Mouse (Mus musculus): ENCODE results near the gene Hist2h2aa1.
A peak's percentile ranks its signal among the peaks of the same experiment; 100 is the strongest.
"Not testable (repeated sequence)": the region's sequence is repeated elsewhere in the genome, so short reads cannot be mapped to it uniquely, and the experiment has no call there.

The Hist2h2aa1 gene

DNA sequence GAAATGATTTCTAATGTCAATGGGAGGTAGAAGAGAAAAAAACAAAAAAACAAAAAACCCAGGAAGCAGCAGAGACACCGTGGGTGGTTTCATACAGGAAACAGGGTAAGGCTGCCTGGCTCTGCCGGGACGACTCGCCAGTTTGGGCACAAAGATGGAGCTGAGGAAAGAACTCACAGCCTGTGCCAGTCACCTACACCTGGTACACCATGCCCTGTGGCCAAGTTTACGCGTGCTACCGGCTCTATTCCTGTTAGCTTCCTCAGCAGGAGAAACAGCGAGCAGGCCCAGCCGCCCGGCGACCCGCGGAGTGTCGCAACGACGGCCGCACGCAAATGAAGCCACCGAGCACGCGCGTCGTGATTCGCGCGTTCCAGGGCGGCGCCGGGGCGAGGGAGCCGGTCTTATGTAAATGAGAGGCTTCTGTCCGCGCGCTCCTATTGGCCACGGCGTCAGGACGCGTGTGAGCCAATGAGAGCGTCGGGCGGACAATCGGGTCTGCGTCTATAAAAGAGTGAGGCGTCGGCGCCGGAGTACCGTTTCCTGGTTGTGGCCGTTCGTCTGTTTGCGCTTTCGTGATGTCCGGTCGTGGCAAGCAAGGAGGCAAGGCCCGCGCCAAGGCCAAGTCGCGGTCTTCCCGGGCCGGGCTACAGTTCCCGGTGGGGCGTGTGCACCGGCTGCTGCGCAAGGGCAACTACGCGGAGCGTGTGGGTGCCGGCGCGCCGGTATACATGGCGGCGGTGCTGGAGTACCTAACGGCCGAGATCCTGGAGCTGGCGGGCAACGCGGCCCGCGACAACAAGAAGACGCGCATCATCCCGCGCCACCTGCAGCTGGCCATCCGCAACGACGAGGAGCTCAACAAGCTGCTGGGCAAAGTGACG, at the start of gene Hist2h2aa1:
Hist2h2aa1 (plus strand) TSS at position 495 of the 884 bp plus-strand sequence.
- DNase-seq (ENCODE audit: inconsistent ontology term): peak; percentile 83

DNA sequence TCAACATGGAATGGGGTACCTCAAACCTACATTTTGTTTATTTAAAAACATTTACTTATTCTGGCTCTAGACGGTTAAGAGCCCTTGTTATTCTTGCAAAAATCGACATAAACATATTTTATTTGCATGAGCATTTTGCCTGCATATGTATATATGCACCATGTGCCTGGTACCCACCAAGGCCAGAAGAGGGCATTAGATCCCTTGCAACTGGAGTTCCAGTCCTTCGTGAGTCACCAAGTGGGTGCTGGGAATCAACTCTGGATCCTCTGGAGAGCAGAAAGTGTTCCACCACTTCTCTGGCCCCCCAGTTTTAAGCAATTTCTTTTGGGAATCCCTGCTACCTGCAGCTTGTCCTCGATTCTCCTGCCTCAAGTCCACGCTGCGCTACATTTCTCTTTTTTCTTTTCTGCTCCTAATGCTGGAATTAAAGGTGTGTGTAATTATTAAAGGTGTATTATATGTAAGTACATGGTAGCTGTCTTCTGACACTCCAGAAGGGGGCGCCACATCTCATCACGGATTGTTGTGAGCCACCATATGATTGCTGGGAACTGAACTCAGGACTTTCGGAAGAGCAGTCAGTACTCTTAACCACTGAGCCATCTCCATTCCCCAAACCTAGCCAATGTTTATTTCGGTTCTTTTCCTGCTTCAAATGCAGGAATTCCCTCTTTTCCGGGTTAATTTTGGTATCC, 49.5 kb upstream of the Hist2h2aa1 start:
- DNase-seq (ENCODE audit: inconsistent ontology term): no peak

DNA sequence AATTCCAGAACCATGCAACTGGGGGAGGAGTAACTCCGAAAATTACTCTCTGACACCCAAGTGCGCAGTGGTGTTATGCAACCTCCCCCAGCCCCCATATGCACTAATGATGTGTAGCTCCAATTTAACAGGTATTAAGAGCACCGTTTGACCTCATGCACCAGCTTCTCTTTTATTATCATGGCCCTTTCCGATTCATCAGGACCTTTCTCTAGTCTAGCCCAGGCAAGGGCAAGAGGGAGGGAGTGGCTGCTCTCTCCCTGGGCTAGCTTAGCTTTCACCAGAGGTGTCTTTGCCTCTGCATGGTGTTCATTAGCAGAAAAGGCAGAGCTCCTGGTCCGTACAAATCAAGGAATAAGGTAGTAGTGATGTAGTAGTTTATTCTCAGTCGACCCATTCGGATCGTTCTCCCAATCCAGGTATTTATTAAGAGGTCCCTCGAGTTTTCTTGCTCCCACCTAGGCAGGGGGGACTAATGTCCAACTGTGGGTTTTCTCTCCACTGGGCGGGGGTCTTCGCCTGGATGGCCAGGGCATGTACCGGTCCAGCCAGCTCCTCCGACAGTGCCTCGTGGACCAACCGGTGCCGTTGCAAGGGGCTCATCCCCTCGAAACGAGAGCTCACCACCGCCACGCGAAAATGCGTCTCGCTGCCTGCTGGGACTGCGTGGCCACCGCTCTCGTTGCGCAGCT, 48.7 kb upstream of the Hist2h2aa1 start:
- no peak for DNase-seq (ENCODE audit: inconsistent ontology term)

DNA sequence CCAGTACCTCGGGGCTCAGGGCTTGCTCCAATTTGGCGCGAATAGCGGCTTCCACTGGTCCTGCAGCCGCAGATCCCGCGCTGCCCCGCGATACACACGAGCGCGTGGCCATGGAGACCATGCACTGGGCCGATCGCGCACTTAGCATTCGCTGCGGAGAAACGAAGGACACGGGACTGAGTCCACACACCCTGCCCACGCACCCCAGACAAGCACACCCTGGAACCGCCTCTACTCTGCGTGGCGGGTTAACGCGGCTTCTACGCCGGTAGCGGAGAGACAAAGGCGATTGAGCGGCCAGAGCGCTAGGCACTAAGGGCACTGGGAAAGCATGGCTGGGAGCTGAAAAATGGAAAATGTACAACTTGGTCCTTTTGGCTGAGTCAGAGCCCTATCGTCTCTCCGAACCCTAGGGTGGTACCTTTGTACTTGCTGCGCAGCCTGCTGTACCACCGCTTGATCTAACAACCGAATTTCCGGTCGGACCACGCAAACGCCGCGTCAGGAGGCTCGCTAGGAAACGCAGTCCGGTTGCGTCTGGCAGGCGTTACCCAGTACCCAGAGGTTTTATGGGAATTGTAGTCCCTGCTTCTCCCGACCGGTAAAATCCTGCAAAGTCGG, 48.1 kb upstream of the Hist2h2aa1 start:
- peak; percentile 85 for DNase-seq (ENCODE audit: inconsistent ontology term)

DNA sequence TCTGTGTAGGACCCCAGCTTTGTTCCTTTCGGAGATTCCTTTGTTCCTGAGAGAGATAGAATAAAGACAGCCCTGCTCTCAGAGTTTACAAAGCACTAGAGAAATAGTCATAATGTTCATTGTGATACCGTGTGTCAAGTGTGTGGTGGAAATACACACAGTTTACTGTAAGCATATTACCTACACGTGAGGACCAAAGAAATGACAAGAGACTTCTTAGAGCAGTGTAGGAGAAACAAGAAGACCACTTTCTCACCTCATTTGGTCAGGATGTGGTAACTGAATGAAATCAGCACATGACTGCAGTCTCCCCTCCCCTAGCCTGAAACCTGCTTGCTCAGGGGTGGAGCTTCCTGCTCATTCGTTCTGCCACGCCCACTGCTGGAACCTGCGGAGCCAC, 47.1 kb upstream of the Hist2h2aa1 start:
- no peak for DNase-seq (ENCODE audit: inconsistent ontology term)

DNA sequence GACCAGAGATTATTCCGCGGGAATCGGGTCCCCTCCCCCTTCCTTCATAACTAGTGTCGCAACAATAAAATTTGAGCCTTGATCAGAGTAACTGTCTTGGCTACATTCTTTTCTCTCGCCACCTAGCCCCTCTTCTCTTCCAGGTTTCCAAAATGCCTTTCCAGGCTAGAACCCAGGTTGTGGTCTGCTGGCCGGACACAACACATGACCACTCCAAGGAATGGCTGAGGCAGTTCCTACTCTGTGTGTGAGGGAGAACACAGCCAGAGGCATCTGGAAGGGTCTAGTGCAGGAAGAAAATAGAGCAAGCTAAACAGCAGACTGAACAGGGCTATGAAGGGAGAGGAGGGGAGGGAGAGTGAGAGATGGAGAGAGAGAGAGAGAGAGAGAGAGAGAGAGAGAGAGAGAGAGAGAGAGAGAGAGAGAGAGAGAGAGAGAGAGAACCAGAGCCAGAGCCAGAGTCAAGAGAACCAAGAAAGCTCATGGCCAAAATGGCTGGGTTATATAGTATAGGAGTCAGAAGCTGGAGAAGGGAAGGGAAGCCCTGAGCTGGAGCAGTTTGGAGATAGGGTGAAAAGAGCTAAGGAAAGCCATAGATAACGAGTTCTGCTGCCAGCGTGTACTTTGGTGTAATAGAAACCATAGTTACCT, 46.6 kb upstream of the Hist2h2aa1 start:
- DNase-seq (ENCODE audit: inconsistent ontology term): not testable (repeated sequence)

DNA sequence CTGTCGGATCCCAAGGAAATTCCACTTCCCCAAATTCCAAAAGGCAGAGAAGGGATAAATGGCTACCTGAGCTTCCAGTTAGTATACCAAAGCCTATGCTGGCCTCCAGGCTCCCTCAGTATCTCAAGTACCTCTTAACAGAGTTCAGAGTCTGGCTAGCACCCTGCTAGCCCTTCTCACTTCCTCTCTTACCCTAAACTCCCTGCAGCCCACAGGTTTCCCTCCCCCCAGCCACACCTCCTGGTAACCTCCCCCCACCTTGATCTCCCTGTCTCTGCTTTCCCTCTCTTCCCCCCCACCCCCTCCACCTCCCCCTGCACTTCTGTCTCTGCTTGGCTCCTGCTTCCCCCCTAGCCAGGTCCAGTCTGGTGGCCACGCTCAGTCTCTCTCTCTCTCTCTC, 45.6 kb upstream of the Hist2h2aa1 start:
- no peak for DNase-seq (ENCODE audit: inconsistent ontology term)

DNA sequence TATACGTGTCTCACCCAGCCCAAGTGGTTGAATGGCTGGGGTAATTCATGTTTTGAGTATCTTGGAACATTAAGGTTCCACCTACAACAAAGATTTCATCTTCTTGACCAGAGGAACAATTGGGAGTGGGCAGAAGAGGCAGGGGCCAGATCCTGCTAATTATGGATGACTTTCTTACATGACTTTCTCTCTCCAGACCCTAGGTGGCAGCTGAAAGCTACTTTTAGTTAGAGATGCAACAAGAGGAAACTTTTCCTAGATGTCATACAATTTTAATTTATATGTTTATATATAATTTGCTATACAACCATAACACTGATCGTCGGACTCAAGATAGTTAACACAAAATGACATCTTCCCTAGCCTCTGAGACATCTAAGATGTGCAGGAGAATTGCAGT, 37.5 kb upstream of the Hist2h2aa1 start:
- DNase-seq (ENCODE audit: inconsistent ontology term): no peak

DNA sequence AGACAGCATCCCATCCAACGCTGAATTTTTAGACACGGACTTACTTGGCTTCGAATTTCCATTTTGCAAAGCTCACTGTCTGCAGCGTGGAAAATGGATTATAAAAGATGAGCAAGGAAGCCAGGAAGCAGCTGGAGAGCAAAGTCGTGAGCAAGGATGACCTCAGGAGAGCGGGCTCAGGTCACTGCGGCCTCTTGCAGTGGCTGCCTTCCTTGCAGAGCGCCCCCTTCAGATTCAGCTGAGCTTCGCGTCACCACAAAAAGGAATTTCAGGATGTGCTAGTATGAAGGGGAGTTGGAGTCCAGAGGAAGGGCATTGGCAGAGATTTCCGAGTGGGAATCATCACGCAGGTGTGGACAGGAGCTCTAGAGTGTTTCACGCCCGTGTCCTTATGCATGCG, 36.1 kb upstream of the Hist2h2aa1 start:
- DNase-seq (ENCODE audit: inconsistent ontology term): no peak

DNA sequence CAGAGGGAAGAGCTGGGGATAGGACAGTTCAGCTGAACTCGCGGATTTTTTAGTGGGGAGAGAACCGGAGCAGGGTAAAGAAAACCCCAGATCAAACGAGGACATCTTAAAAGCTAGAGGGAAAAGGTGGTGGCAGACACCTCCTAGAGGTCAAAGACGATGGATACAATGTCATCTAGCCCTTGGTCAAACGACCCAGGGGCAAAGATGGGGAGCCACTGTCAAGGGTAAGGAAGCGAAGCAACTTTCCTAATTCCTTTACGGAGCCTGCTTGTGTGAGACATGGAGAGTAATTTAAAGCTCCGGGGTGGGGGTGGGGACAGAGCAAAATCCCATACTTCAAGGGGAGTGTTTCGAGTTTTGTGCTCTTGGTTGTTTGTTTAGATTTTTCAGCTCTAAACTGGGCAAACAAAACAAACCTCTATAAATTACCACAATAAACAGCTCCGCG, 26.1 kb upstream of the Hist2h2aa1 start:
- no peak for DNase-seq (ENCODE audit: inconsistent ontology term)

DNA sequence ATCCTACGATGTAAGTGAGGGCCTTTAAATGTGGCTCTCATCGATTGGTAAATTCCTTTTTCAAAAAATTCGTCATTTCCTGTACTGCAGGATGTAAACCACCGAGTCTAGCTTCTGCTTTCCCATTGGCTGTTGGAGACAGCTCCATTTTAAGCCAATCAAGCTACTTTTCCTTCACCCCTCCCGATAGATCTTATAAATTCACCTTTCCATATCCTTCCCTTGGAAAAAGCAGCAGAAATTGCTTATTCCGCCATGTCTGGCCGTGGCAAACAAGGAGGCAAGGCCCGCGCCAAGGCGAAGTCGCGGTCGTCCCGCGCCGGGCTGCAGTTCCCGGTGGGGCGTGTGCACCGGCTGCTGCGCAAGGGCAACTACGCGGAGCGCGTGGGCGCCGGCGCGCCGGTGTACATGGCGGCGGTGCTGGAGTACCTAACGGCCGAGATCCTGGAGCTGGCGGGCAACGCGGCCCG, 25.6 kb upstream of the Hist2h2aa1 start, which contains the start of the genes Bola1 and Hist2h2ab:
Bola1 (minus strand) TSS at position 49 of the 470 bp plus-strand sequence.
Hist2h2ab (plus strand) TSS at position 205 of the 470 bp plus-strand sequence.
- DNase-seq (ENCODE audit: inconsistent ontology term): peak; percentile 87

DNA sequence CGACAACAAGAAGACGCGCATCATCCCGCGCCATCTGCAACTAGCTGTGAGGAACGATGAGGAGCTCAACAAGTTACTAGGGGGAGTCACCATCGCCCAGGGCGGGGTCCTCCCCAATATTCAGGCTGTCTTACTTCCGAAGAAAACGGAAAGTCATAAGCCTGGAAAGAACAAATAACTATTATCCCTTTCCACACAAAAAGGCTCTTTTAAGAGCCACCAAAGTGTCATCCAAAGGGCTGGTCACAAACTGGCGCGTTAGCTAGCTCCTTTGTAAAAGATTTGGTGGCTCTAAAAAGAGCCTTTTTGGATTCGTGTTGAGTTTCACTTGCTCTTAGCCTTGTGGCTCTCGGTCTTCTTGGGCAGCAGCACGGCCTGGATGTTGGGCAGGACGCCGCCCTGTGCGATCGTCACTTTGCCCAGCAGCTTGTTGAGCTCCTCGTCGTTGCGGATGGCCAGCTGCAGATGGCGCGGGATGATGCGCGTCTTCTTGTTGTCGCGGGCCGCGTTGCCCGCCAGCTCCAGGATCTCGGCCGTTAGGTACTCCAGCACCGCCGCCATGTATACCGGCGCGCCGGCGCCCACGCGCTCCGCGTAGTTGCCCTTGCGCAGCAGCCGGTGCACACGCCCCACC, 25.0 kb upstream of the Hist2h2aa1 start:
- DNase-seq (ENCODE audit: inconsistent ontology term): peak; percentile 48

DNA sequence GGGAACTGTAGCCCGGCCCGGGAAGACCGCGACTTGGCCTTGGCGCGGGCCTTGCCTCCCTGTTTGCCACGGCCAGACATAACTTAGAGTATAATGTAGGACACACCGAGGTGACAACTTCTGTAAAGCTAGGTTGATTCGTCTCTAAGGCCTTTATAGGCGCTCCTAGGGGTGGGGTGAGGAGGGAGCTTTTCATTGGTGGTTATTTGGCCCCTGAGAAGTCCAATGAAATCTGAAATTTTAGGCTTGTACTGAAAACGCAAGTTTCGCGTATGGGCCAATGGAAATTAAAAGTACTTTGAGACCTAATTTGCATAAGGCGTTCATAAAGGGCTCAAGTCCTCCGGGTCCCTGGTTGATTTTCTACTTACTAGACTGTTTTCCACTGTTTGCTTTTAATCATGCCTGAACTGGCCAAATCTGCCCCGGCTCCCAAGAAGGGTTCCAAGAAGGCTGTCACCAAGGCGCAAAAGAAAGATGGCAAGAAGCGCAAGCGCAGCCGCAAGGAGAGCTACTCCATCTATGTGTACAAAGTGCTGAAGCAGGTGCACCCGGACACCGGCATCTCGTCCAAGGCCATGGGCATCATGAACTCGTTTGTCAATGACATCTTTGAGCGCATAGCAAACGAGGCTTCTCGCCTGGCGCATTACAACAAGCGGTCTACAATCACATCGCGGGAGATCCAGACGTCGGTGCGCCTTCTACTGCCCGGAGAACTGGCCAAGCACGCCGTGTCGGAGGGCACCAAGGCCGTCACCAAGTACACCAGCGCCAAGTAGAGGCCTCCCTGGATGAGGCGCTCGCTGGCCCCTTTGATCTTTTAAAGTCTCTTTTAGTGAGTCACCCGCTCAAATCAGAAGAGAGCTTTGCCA, 24.3 kb upstream of the Hist2h2aa1 start, which contains the start of the genes Hist2h2ac and Hist2h2be:
Hist2h2ac (minus strand) TSS at position 116 of the 875 bp plus-strand sequence.
Hist2h2be (plus strand) TSS at position 355 of the 875 bp plus-strand sequence.
- peak; percentile 98 for DNase-seq (ENCODE audit: inconsistent ontology term)

DNA sequence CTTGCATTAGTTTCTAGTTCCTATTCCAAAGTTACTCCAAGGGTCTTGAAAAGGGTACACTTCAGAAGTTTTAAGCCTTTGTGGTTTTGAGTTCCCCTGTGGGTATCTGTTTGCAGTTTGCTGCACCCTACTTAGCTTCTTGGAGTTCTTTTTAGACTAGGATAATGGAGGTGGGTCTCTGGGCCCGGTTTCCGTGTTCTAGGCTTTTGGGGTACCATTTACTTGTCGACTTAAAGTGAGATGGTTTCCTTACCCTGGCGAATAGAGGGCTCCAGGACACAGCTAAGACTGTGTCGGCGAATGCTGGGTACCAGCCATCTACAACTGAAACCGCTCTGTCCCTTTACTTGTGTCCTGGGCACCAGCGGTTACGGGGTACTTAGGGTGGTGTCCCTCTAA, 23.7 kb upstream of the Hist2h2aa1 start:
- DNase-seq (ENCODE audit: inconsistent ontology term): no peak

DNA sequence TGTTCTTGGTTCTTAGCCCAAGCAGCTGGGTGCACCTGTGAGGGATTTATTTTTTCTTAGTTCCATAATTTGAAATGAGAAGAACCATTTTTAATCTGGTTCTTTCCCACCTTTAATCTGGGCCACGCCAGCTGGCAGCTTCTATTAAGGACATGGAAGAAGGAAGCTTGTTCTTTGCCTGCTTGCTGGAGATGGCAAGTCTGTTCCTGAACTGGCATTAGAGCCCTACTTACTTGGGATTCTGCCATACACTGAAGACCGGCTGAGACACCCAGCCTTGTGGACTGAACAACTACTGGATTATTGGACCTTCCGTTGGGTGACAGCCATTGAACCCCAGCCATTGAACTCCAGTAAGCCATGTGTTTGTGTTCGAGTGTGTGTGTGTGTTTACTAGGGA, 22.5 kb upstream of the Hist2h2aa1 start:
- no peak for DNase-seq (ENCODE audit: inconsistent ontology term)

DNA sequence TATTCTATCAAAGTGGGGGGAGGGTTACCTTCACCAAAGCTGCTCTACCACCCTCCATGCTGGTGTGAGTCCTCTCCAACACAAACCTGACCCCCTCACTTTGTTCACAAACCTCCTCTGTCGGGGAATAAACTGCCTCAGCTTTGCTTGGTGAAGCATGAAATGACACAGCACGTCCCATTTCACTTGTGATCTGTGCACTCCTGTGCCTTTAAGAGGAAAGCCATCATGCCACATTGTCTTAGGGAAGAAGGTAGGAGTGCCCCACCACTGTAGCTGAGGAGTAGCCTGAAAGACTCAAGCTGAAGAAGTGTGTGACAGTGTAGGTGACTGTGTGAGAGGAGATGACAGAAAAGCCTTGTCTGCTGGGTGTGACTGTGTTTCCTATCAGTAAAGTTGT, 19.9 kb upstream of the Hist2h2aa1 start:
- DNase-seq (ENCODE audit: inconsistent ontology term): no peak

DNA sequence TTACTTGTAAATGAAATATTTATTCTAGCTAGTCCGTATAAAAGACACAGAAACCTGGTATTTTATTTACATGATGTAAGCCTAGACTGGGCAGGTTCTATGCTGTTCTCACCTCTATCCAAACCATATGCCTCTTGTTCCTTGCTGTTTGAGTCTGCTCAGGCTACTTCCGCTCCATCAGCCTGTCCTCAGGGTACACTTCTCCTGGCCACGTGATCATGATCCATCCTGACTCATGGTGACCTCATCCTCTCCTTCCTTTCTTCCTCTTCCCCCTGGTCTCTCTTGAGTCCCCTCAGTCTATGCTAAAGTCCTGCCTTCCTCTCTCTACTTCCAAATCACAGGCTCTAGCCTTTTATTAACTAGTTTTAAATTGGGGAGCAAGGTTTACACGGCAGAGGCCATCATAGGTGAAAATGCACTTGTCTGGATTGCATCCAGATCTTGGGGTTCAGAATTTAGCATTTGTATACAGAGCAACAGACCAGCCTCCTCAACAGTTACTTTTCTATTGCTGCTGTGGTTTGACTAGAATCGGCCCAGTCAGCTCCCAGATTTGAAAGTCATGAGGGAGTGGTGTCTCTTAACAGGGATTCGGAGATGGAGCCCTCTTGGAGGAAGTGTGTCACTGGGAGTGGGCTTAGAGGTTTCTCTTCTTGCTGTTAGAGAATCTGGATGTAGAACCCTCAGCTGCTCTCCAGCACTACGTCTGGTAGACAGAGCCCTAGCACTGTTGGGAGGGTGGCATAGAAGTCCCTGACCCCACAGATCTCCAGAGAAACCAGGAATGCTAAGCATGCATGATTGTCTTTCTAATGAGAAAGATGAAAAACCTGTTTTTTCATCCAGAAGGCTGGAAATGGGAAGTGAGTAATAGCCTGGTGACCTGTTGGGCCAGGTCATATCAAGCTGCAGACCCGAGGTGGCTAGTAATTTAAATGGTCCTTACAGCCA, 18.3 kb upstream of the Hist2h2aa1 start:
- peak; percentile 77 for DNase-seq (ENCODE audit: inconsistent ontology term)

DNA sequence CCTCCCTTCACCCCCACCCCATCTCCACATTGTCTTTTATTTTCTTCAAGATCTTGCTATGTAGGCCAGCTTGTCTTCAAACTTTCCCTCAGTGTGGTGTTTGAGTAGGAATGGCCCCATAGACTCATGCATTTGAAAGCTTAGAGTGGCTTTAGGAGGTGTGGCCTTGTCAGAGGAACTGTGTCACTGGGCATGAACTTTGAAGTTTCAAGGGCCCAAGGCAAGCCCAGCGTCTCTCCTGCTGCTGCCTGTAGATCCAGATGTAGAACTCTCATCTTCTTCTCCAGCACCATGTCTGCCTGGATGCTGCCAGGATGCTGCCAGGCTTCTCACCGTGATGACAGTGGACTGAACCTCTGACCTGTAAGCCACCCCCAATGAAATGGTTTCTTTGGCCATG, 16.5 kb upstream of the Hist2h2aa1 start:
- DNase-seq (ENCODE audit: inconsistent ontology term): no peak

Measured in Muller cell, postnatal 12 days (primary cell).